Mouse (Mus musculus) liver, embryonic 14.5 days (tissue): ENCODE measurements around the gene Grik2.

Experiments used
- CTCF ChIP-seq: IDR thresholded peaks from 2 replicates; pipeline ENCODE4 v1.5.1; 2016; ENCODE audit warnings: antibody characterized with exemption, low read depth, control low read depth
- EP300 ChIP-seq: IDR thresholded peaks from 2 replicates; pipeline ENCODE4 v1.6.1; 2016; ENCODE audit warnings: antibody characterized with exemption, low read depth

DNA sequence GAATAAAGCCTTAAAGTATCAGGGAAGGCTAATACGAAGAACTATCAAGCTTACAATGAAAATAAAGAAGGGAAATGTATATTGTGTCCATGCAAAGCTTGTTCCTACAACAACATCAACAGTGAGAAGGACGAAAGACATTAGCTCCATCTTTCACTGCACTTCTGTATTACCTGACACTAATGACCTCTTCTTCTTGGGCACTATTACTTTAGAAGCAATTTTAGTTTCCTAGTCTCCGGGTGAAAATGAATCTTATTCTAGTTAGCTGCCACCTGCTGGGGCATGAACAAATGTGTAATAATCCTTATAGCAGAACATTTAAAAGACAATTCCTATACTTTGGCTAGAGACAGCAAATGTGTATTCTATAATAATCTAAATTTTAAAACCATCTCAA is 1.9 kb downstream of the Grik2 start:
- TF ChIP-seq EP300 (no peak), CTCF (no peak)
